Mouse (Mus musculus) frontal cortex, postnatal 25 days (tissue): ENCODE measurements at regions not wholly inside any gene's neighbourhood (a gene's known extent, or its start where the extent isn't known, plus 50 kb on each side); places are given as distances from the start of the nearest gene placed in this dataset.

Experiments
- DNase-seq, 2 experiments: peaks; one replicate each; pipeline ENCODE4 v3.0.0; 2022; ENCODE audit warnings: low spot score in 2 of 2

- no peak for DNase-seq
These were observed 383.2 kb upstream of the Chrm2 start for GRCm38 (mm10) chr6:36004701-36005100.

- DNase-seq, result no peak
These were observed 385.8 kb upstream of the Chrm2 start for GRCm38 (mm10) chr6:36002090-36002489.

- peak; percentile 29 to 39 for DNase-seq
These were observed 399.0 kb upstream of the Chrm2 start for GRCm38 (mm10) chr6:35988891-35989290.

- DNase-seq, result no peak
These were observed 400.4 kb upstream of the Mtpn start for GRCm38 (mm10) chr6:35940071-35940470.

- no peak for DNase-seq
These were observed 384.5 kb upstream of the Mtpn start for GRCm38 (mm10) chr6:35924189-35924588.

- DNase-seq, result no peak
These were observed 358.3 kb upstream of the Mtpn start for GRCm38 (mm10) chr6:35897990-35898389.

- no peak for DNase-seq
These were observed 356.0 kb upstream of the Mtpn start for GRCm38 (mm10) chr6:35895692-35896091.

GRCm38 (mm10) chr6:35874671-35875070 lies 335.0 kb upstream of the Mtpn start:
- no peak for DNase-seq

- no peak for DNase-seq
These were observed 331.7 kb upstream of the Mtpn start for GRCm38 (mm10) chr6:35871388-35871787.

GRCm38 (mm10) chr6:35864218-35864617 lies 324.5 kb upstream of the Mtpn start:
- DNase-seq, result no peak

- no peak for DNase-seq
These were observed 314.3 kb upstream of the Mtpn start for GRCm38 (mm10) chr6:35853993-35854392.

- no peak for DNase-seq
These were observed 277.0 kb upstream of the Mtpn start for GRCm38 (mm10) chr6:35816657-35817056.

GRCm38 (mm10) chr6:35814476-35814875 lies 274.8 kb upstream of the Mtpn start:
- no peak for DNase-seq

- no peak for DNase-seq
These were observed 266.1 kb upstream of the Mtpn start for GRCm38 (mm10) chr6:35805738-35806137.

- no peak for DNase-seq
These were observed 264.4 kb upstream of the Mtpn start for GRCm38 (mm10) chr6:35804041-35804440.

GRCm38 (mm10) chr6:35779706-35780105 lies 240.0 kb upstream of the Mtpn start:
- DNase-seq, result no peak

- DNase-seq, result no peak
These were observed 231.2 kb upstream of the Mtpn start for GRCm38 (mm10) chr6:35770907-35771306.

- no peak for DNase-seq
These were observed 220.0 kb upstream of the Mtpn start for GRCm38 (mm10) chr6:35759606-35760246.

- DNase-seq, result no peak
These were observed 206.3 kb upstream of the Mtpn start for GRCm38 (mm10) chr6:35746034-35746433.

GRCm38 (mm10) chr6:35705587-35705986 lies 165.9 kb upstream of the Mtpn start:
- peak in 1 of 2 experiments; percentile 4 for DNase-seq

- no peak for DNase-seq
These were observed 127.4 kb upstream of the Mtpn start for GRCm38 (mm10) chr6:35667062-35667461.

GRCm38 (mm10) chr6:35651401-35651800 lies 111.7 kb upstream of the Mtpn start:
- no peak for DNase-seq

GRCm38 (mm10) chr6:35645210-35645609 lies 105.5 kb upstream of the Mtpn start:
- no peak for DNase-seq

- no peak for DNase-seq
These were observed 101.0 kb upstream of the Mtpn start for GRCm38 (mm10) chr6:35640672-35641071.
